Mouse (Mus musculus): ENCODE data around the gene Ccdc171. TPM values are rescaled to one million over a fixed set of nuclear protein-coding genes. Genes with fewer than 3 reads are reported as not detected.
"Not testable (repeated sequence)": the region's sequence is repeated elsewhere in the genome, so short reads cannot be mapped to it uniquely, and the experiment has no call there.

Gene Ccdc171
- polyA plus RNA-seq, 1 experiment, result 6.6 TPM

DNA sequence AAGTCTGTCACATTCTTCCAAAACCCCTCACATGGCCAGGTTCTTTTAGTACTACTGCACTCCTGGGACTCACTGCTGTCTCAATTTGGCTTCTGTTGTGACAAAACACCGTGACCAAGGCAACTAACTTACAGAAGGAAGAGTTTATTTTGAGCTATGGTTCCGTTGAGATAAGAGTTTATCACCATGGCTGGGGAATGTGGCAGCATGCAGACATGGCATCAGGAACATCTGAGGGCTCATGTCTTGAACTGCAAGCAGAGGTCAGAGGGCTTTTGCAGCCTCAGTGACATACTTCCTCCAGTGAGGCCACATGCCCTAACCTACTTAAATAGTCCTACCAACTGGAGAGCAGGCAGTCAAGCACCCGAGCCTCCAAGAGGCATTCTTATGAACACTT, 51.0 kb downstream of the Ccdc171 start:
- Histone ChIP-seq H3K4me1 (ENCODE audit: control insufficient read depth, insufficient read depth, low read length) (peaks cover 2% of the 10 kb centered on the region; the same call in 1 of the 2 replicates), H3K4me3 (replicated peaks; ENCODE audit: control insufficient read depth, low read depth, low read length) (no peak overlapping the region), H3K27ac (ENCODE audit: control insufficient read depth, insufficient read depth, low read depth, low read length, poor library complexity) (no peak overlapping the region)
- WGBS, result 54% methylated on average over 3 of the region's 3 CpGs
- no peak for TF ChIP-seq POLR2A (IDR thresholded peaks at IDR 0.05; ENCODE audit: borderline replicate concordance, control insufficient read depth, low read depth, low read length)
- no peak for TF ChIP-seq CTCF (IDR thresholded peaks at IDR 0.05; ENCODE audit: control insufficient read depth, insufficient read depth, low read length)

GRCm38 (mm10) chr4:83580157-83580556, 54.8 kb downstream of the Ccdc171 start:
- Histone ChIP-seq H3K4me1 (ENCODE audit: control insufficient read depth, insufficient read depth, low read length) (peaks cover 2% of the 10 kb centered on the region; the same call in 1 of the 2 replicates), H3K27ac (ENCODE audit: control insufficient read depth, insufficient read depth, low read depth, low read length, poor library complexity) (no peak overlapping the region), H3K4me3 (replicated peaks; ENCODE audit: control insufficient read depth, low read depth, low read length) (no peak overlapping the region)
- WGBS, result 13% methylated on average over 1 of the region's 1 CpGs
- TF ChIP-seq POLR2A (IDR thresholded peaks at IDR 0.05; ENCODE audit: borderline replicate concordance, control insufficient read depth, low read depth, low read length) (no peak), CTCF (IDR thresholded peaks at IDR 0.05; ENCODE audit: control insufficient read depth, insufficient read depth, low read length) (no peak)

DNA sequence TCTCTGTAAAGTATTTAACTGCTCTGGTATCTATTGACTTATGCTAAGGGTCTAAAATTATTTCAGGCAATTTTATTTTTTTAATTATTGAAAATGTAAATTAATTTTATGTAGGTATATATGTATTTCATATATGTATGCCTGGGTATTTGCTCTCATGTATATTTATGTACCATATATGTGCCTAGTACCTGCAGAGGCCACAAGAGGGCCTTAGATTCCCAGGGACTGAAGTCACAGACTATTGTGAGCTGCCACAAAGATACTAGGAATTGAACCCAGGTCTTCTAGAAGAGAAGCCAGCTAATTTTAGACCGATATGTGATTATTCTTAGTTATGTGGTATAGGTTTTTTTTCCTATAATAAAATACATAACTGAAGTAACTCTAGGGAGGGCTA, 62.2 kb downstream of the Ccdc171 start:
- WGBS, result 81% methylated on average over 1 of the region's 1 CpGs
- no peaks in the 10 kb centered on the region for H3K4me1 ChIP-seq (ENCODE audit: control insufficient read depth, insufficient read depth, low read length)
- no peak overlapping the region for H3K4me3 ChIP-seq (replicated peaks; ENCODE audit: control insufficient read depth, low read depth, low read length)
- TF ChIP-seq POLR2A (IDR thresholded peaks at IDR 0.05; ENCODE audit: borderline replicate concordance, control insufficient read depth, low read depth, low read length) (no peak), CTCF (IDR thresholded peaks at IDR 0.05; ENCODE audit: control insufficient read depth, insufficient read depth, low read length) (no peak)
- H3K27ac ChIP-seq (ENCODE audit: control insufficient read depth, insufficient read depth, low read depth, low read length, poor library complexity), result no peak overlapping the region

- Histone ChIP-seq H3K4me3 (replicated peaks; ENCODE audit: control insufficient read depth, low read depth, low read length) (no peak overlapping the region), H3K4me1 (ENCODE audit: control insufficient read depth, insufficient read depth, low read length) (no peaks in the 10 kb centered on the region), H3K27ac (ENCODE audit: control insufficient read depth, insufficient read depth, low read depth, low read length, poor library complexity) (no peak overlapping the region)
- WGBS, result 31% methylated on average over 2 of the region's 2 CpGs
- no peak for TF ChIP-seq POLR2A (IDR thresholded peaks at IDR 0.05; ENCODE audit: borderline replicate concordance, control insufficient read depth, low read depth, low read length)
- TF ChIP-seq CTCF (IDR thresholded peaks at IDR 0.05; ENCODE audit: control insufficient read depth, insufficient read depth, low read length), result no peak
Measured at GRCm38 (mm10) chr4:83596486-83596885, 71.1 kb downstream of the Ccdc171 start.

GRCm38 (mm10) chr4:83611111-83611510, 85.8 kb downstream of the Ccdc171 start:
- Histone ChIP-seq H3K4me3 (replicated peaks; ENCODE audit: control insufficient read depth, low read depth, low read length) (no peak overlapping the region), H3K4me1 (ENCODE audit: control insufficient read depth, insufficient read depth, low read length) (no peaks in the 10 kb centered on the region), H3K27ac (ENCODE audit: control insufficient read depth, insufficient read depth, low read depth, low read length, poor library complexity) (no peak overlapping the region)
- WGBS, result 77% methylated on average over 3 of the region's 3 CpGs
- TF ChIP-seq POLR2A (IDR thresholded peaks at IDR 0.05; ENCODE audit: borderline replicate concordance, control insufficient read depth, low read depth, low read length), result no peak
- no peak for TF ChIP-seq CTCF (IDR thresholded peaks at IDR 0.05; ENCODE audit: control insufficient read depth, insufficient read depth, low read length)

- not testable (repeated sequence) for H3K27ac ChIP-seq (ENCODE audit: control insufficient read depth, insufficient read depth, low read depth, low read length, poor library complexity); H3K4me3 ChIP-seq (replicated peaks; ENCODE audit: control insufficient read depth, low read depth, low read length); H3K4me1 ChIP-seq (ENCODE audit: control insufficient read depth, insufficient read depth, low read length)
- 73% methylated on average over 9 of the region's 13 CpGs for WGBS
Measured at GRCm38 (mm10) chr4:83623021-83623711, 97.8 kb downstream of the Ccdc171 start.

GRCm38 (mm10) chr4:83623732-83624131, 98.4 kb downstream of the Ccdc171 start:
- Histone ChIP-seq H3K4me3 (replicated peaks; ENCODE audit: control insufficient read depth, low read depth, low read length) (no peak overlapping the region), H3K27ac (ENCODE audit: control insufficient read depth, insufficient read depth, low read depth, low read length, poor library complexity) (no peak overlapping the region), H3K4me1 (ENCODE audit: control insufficient read depth, insufficient read depth, low read length) (no peaks in the 10 kb centered on the region)
- WGBS, result 94% methylated on average over 4 of the region's 4 CpGs
- TF ChIP-seq CTCF (IDR thresholded peaks at IDR 0.05; ENCODE audit: control insufficient read depth, insufficient read depth, low read length) (no peak), POLR2A (IDR thresholded peaks at IDR 0.05; ENCODE audit: borderline replicate concordance, control insufficient read depth, low read depth, low read length) (no peak)

DNA sequence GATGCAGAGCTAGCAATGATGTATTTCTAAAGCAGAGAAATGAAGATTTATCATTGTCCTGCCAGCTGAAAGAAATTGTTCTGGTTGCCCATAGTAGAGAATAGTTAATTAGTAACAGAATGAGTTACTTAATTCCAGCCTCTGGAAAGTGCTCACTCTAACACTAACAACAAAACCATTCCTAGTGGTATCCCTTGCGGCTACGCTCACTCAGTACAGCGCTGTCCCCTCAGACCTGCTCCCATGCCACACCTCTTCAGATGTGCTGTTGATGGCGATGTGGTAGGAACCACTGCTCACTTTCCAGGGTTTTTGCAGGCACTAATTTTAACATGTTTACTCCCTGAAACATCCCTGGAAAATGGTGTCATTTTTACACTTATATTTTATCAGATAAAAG, 126.1 kb downstream of the Ccdc171 start:
- 95% methylated on average over 4 of the region's 4 CpGs for WGBS
- no peak overlapping the region for H3K4me3 ChIP-seq (replicated peaks; ENCODE audit: control insufficient read depth, low read depth, low read length)
- no peak for TF ChIP-seq POLR2A (IDR thresholded peaks at IDR 0.05; ENCODE audit: borderline replicate concordance, control insufficient read depth, low read depth, low read length)
- no peak for TF ChIP-seq CTCF (IDR thresholded peaks at IDR 0.05; ENCODE audit: control insufficient read depth, insufficient read depth, low read length)
- no peak overlapping the region for H3K27ac ChIP-seq (ENCODE audit: control insufficient read depth, insufficient read depth, low read depth, low read length, poor library complexity)
- H3K4me1 ChIP-seq (ENCODE audit: control insufficient read depth, insufficient read depth, low read length), result no peaks in the 10 kb centered on the region

DNA sequence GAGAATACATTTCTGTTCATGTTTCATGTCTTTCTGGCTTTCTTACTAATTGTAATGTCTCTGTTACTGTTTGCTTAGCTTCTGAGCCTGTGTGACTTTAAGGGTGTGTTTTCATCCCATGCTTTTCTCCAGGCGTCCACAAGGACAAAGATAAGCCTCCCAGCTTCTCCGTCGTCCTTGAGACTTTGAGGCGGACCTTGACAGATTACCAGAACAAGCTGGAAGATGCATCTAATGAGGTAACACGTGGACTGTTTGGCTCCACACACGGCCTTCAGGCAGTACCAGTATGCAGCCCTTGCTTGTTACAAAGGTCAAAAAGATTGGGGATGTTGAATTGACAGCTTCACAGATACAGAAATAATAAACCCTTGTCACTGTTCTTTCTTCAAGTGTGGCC, 130.1 kb downstream of the Ccdc171 start:
- no peak overlapping the region for H3K27ac ChIP-seq (ENCODE audit: control insufficient read depth, insufficient read depth, low read depth, low read length, poor library complexity)
- 79% methylated on average over 6 of the region's 6 CpGs for WGBS
- no peaks in the 10 kb centered on the region for H3K4me1 ChIP-seq (ENCODE audit: control insufficient read depth, insufficient read depth, low read length)
- no peak for TF ChIP-seq POLR2A (IDR thresholded peaks at IDR 0.05; ENCODE audit: borderline replicate concordance, control insufficient read depth, low read depth, low read length)
- no peak for TF ChIP-seq CTCF (IDR thresholded peaks at IDR 0.05; ENCODE audit: control insufficient read depth, insufficient read depth, low read length)
- no peak overlapping the region for H3K4me3 ChIP-seq (replicated peaks; ENCODE audit: control insufficient read depth, low read depth, low read length)
